Mouse (Mus musculus) CD8-positive naive resting alpha-beta T cell, adult 2 months (primary cell): Measurements from ENCODE around the gene Sema4a.

Experiments used
- DNase-seq, 2 experiments: peaks; one replicate each; pipeline ENCODE4 v3.0.0; 2022; ENCODE audit warnings: low read depth in 2 of 2, low spot score in 2 of 2

The Sema4a gene

GRCm38 (mm10) chr3:88398666-88399065 is 62.3 kb downstream of the Sema4a start:
- DNase-seq, result no peak

GRCm38 (mm10) chr3:88395742-88396141 is 65.2 kb downstream of the Sema4a start:
- no peak for DNase-seq

GRCm38 (mm10) chr3:88395288-88395687 is 65.7 kb downstream of the Sema4a start:
- DNase-seq, result no peak

GRCm38 (mm10) chr3:88393776-88394375 is 67.1 kb downstream of the Sema4a start:
- DNase-seq, result no peak
